Mouse (Mus musculus) kidney, postnatal 10 days (tissue): ENCODE results near the gene Vwa8.

Source experiments
- DNase-seq: peaks from one replicate; pipeline ENCODE4 v3.0.0; 2021; ENCODE audit warnings: mixed read lengths

Vwa8 gene

GRCm38 (mm10) chr14:79236261-79236660 lies 387.4 kb downstream of the Vwa8 start:
- DNase-seq = no peak

- no peak for DNase-seq
These were observed 390.6 kb downstream of the Vwa8 start for GRCm38 (mm10) chr14:79239402-79239801.

- no peak for DNase-seq
These were observed 392.3 kb downstream of the Vwa8 start for GRCm38 (mm10) chr14:79241057-79241570.

GRCm38 (mm10) chr14:79241656-79242385 lies 393.0 kb downstream of the Vwa8 start:
- no peak for DNase-seq

GRCm38 (mm10) chr14:79242386-79242720 lies 393.5 kb downstream of the Vwa8 start:
- no peak for DNase-seq

- DNase-seq = no peak
These were observed 394.4 kb downstream of the Vwa8 start for GRCm38 (mm10) chr14:79243038-79243883.

GRCm38 (mm10) chr14:79244571-79244970 lies 395.7 kb downstream of the Vwa8 start:
- no peak for DNase-seq

GRCm38 (mm10) chr14:79251727-79252285 lies 403.0 kb downstream of the Vwa8 start:
- DNase-seq = no peak
